Mouse (Mus musculus) myocyte (in vitro differentiated cells): Measurements from ENCODE around the gene Rbms3.

Experiments
- E2F4 ChIP-seq: IDR thresholded peaks from one replicate; pipeline ENCODE4 v1.6.1; 2011; ENCODE audit warnings: mild to moderate bottlenecking, control low read depth, moderate library complexity; ENCODE audit not compliant: insufficient read depth
- POLR2AphosphoS2 ChIP-seq: IDR thresholded peaks from one replicate; pipeline ENCODE4 v1.6.1; 2011; ENCODE audit warnings: low read depth, control low read depth; ENCODE audit not compliant: insufficient read length
- TCF12 ChIP-seq: IDR thresholded peaks from one replicate; pipeline ENCODE4 v1.6.1; 2011; ENCODE audit warnings: mild to moderate bottlenecking, control low read depth; ENCODE audit not compliant: poor library complexity, insufficient read depth, severe bottlenecking

DNA sequence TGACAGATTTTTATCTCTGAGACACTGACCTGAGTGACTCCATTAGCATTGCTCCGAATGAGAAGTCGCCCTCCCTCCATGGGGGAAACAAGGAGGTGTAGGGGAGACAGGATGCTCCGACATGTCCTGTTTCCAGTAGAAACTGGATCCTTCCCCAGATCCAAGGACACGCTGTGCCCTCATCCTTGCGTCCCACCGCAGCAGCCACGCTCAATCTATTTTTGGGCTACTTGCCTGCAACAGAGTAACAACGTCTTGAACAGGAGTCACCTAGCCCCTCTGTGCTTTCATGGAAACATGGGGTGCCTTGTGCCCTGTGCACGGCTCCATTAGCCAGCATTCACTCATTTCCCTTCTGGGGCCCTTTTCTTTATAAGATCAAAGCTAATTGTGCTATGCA is at the start of gene Rbms3:
- TF ChIP-seq POLR2AphosphoS2 (no peak), E2F4 (no peak), TCF12 (no peak)
